Mouse (Mus musculus): ENCODE measurements around the gene Gimap8.

GRCm38 (mm10) chr6:48698888-48699287, 51.9 kb downstream of the Gimap8 start:
- TF ChIP-seq POLR2A (IDR thresholded peaks at IDR 0.05; ENCODE audit: borderline replicate concordance, insufficient read depth, low read length) (no peak), CTCF (IDR thresholded peaks at IDR 0.05; ENCODE audit: borderline replicate concordance, insufficient read depth, low read depth, low read length) (no peak)

All from cerebellum, adult 2 months (tissue).